Mouse (Mus musculus) intestine, embryonic 14.5 days (tissue): ENCODE results near the gene Vwf. TPM values are rescaled to one million over a fixed set of nuclear protein-coding genes. Genes with fewer than 3 reads are reported as not detected.

ENCODE experiments used
- ATAC-seq: fragments of 200-750 bp; cut with Nextera tagmentation; replicated peaks from 2 replicates; pipeline ENCODE4 v1.8.0; 2017; ENCODE audit warnings: low read depth, moderate number of reproducible peaks, moderate TSS enrichment, moderate library complexity; ENCODE audit not compliant: low FRiP score, low TSS enrichment
- DNase-seq: peaks from one replicate; pipeline ENCODE4 v3.0.0-alpha.2; 2018; ENCODE audit warnings: low spot score
- H3K27ac ChIP-seq: fragments of 300-500 bp; sonication (generic); 2 replicates; pipeline ENCODE4 v1.5.1; 2014; ENCODE audit warnings: low read depth, mild to moderate bottlenecking, control low read depth
- H3K27me3 ChIP-seq: fragments of 300-500 bp; sonication (generic); replicated peaks from 2 replicates; pipeline ENCODE4 v1.6.1; 2014; ENCODE audit warnings: low read length, control low read depth; ENCODE audit not compliant: control insufficient read depth, insufficient read depth
- H3K36me3 ChIP-seq: fragments of 300-500 bp; sonication (generic); 2 replicates; pipeline ENCODE4 v1.6.1; 2014; ENCODE audit warnings: low read length, control low read depth; ENCODE audit not compliant: control insufficient read depth, insufficient read depth
- H3K4me1 ChIP-seq: fragments of 300-500 bp; sonication (generic); replicated peaks from 2 replicates; pipeline ENCODE4 v1.6.1; 2014; ENCODE audit warnings: low read length, control low read depth, mixed read lengths; ENCODE audit not compliant: control insufficient read depth, insufficient read depth
- H3K4me2 ChIP-seq: fragments of 300-500 bp; sonication (generic); 2 replicates; pipeline ENCODE4 v1.6.1; 2014; ENCODE audit warnings: low read length
- H3K4me3 ChIP-seq: fragments of 300-500 bp; sonication (generic); 2 replicates; pipeline ENCODE4 v1.5.1; 2014; ENCODE audit warnings: low read depth, low read length, control low read depth, mixed read lengths
- H3K9ac ChIP-seq: fragments of 300-500 bp; sonication (generic); 2 replicates; pipeline ENCODE4 v1.6.1; 2014; ENCODE audit warnings: mild to moderate bottlenecking, low read length
- H3K9me3 ChIP-seq: fragments of 300-500 bp; sonication (generic); 2 replicates; pipeline ENCODE4 v1.6.1; 2016; ENCODE audit warnings: low read length, control low read depth; ENCODE audit not compliant: control insufficient read depth
- WGBS: fragments of 180-500 bp; shearing (Covaris S2); extraction: QIAGEN DNeasy Blood & Tissue Kit; methylation state at CpG from one replicate; pipeline ENCODE4 v1.1.7; 2014; 5-methylcytosine and 5-hydroxymethylcytosine counted together
- polyA plus RNA-seq: library from polyadenylated mRNA; unstranded; fragments of >200 nt; fragmentation: Nextera tagmentation; extraction: Ambion mirVana; gene quantifications from 2 replicates; pipeline ENCODE4 v1.2.1, GENCODE M21; 2014

Gene Vwf
- polyA plus RNA-seq, 1 experiment from 2014 or later: 14.1 TPM

- Histone ChIP-seq H3K9ac (no peak overlapping the region), H3K36me3 (no peaks in the 10 kb centered on the region), H3K27me3 (no peaks in the 10 kb centered on the region), H3K4me3 (no peak overlapping the region), H3K9me3 (no peaks in the 10 kb centered on the region), H3K4me2 (no peak overlapping the region), H3K4me1 (peaks cover 3% of the 10 kb centered on the region), H3K27ac (no peak overlapping the region)
- ATAC-seq (no peak), DNase-seq (no peak)
- 21% methylated on average over 4 of the region's 4 CpGs for WGBS
Observed at GRCm38 (mm10) chr6:125594825-125595224, 48.3 kb downstream of the Vwf start.

- Histone ChIP-seq H3K9me3 (no peaks in the 10 kb centered on the region), H3K9ac (no peak overlapping the region), H3K4me2 (no peak overlapping the region), H3K4me1 (peaks cover 3% of the 10 kb centered on the region; the same call in 1 of the 2 replicates), H3K27me3 (no peaks in the 10 kb centered on the region), H3K27ac (no peak overlapping the region), H3K36me3 (no peaks in the 10 kb centered on the region), H3K4me3 (no peak overlapping the region)
- ATAC-seq (no peak), DNase-seq (no peak)
- 47% methylated on average over 16 of the region's 16 CpGs for WGBS
Observed at GRCm38 (mm10) chr6:125596701-125597318, 50.2 kb downstream of the Vwf start.

- no peak overlapping the region for H3K27ac ChIP-seq
- ATAC-seq (no peak), DNase-seq (no peak)
- H3K36me3 ChIP-seq: no peaks in the 10 kb centered on the region
- WGBS: 89% methylated on average over 4 of the region's 4 CpGs
- no peak overlapping the region for H3K9ac ChIP-seq
- H3K9me3 ChIP-seq: no peaks in the 10 kb centered on the region
- H3K4me1 ChIP-seq: peaks cover 3% of the 10 kb centered on the region; the same call in 1 of the 2 replicates
- no peak overlapping the region for H3K4me2 ChIP-seq
- H3K4me3 ChIP-seq: no peak overlapping the region
- H3K27me3 ChIP-seq: no peaks in the 10 kb centered on the region
Observed at GRCm38 (mm10) chr6:125597716-125598115, 51.1 kb downstream of the Vwf start.

- ATAC-seq (peak; percentile 16; the same call in 1 of the 2 replicates), DNase-seq (peak; percentile 82)
- Histone ChIP-seq H3K27ac (no peak overlapping the region), H3K27me3 (no peaks in the 10 kb centered on the region), H3K4me3 (no peak overlapping the region), H3K36me3 (no peaks in the 10 kb centered on the region), H3K9ac (no peak overlapping the region), H3K9me3 (no peaks in the 10 kb centered on the region), H3K4me1 (peaks cover 3% of the 10 kb centered on the region), H3K4me2 (no peak overlapping the region)
- 43% methylated on average over 9 of the region's 9 CpGs for WGBS
Observed at GRCm38 (mm10) chr6:125600036-125600558, 53.5 kb downstream of the Vwf start.

GRCm38 (mm10) chr6:125600669-125601068, 54.1 kb downstream of the Vwf start:
- no peaks in the 10 kb centered on the region for H3K27me3 ChIP-seq
- WGBS: 75% methylated on average over 8 of the region's 8 CpGs

GRCm38 (mm10) chr6:125601190-125601589, 54.6 kb downstream of the Vwf start:
- H3K4me3 ChIP-seq: no peak overlapping the region
- H3K27me3 ChIP-seq: no peaks in the 10 kb centered on the region
- DNase-seq: no peak
- WGBS: 59% methylated on average over 4 of the region's 4 CpGs
- H3K4me1 ChIP-seq: peaks cover 3% of the 10 kb centered on the region
- H3K9ac ChIP-seq: no peak overlapping the region
- H3K27ac ChIP-seq: no peak overlapping the region
- no peaks in the 10 kb centered on the region for H3K9me3 ChIP-seq
- no peak for ATAC-seq
- H3K36me3 ChIP-seq: no peaks in the 10 kb centered on the region
- no peak overlapping the region for H3K4me2 ChIP-seq

More at GRCm38 (mm10) chr6:125600669-125601068, 54.1 kb downstream of the Vwf start:
- Histone ChIP-seq H3K36me3 (no peaks in the 10 kb centered on the region), H3K9ac (no peak overlapping the region), H3K4me3 (no peak overlapping the region), H3K27ac (no peak overlapping the region), H3K9me3 (no peaks in the 10 kb centered on the region), H3K4me2 (no peak overlapping the region), H3K4me1 (peaks cover 3% of the 10 kb centered on the region)
- ATAC-seq (0 out of 2 replicates have a peak, but pooled peaks have one; percentile 5), DNase-seq (no peak)

- Histone ChIP-seq H3K36me3 (no peaks in the 10 kb centered on the region), H3K4me1 (peaks cover 3% of the 10 kb centered on the region), H3K9me3 (no peaks in the 10 kb centered on the region), H3K4me3 (no peak overlapping the region), H3K9ac (no peak overlapping the region), H3K27me3 (no peaks in the 10 kb centered on the region), H3K4me2 (no peak overlapping the region), H3K27ac (no peak overlapping the region)
- DNase-seq (no peak), ATAC-seq (no peak)
- WGBS: 61% methylated on average over 5 of the region's 5 CpGs
Observed at GRCm38 (mm10) chr6:125601748-125602147, 55.2 kb downstream of the Vwf start.

- WGBS: 75% methylated on average over 5 of the region's 5 CpGs
- DNase-seq (no peak), ATAC-seq (no peak)
- Histone ChIP-seq H3K9ac (no peak overlapping the region), H3K4me1 (no peaks in the 10 kb centered on the region; the same call in 1 of the 2 replicates), H3K27me3 (no peaks in the 10 kb centered on the region), H3K4me2 (no peak overlapping the region), H3K27ac (no peak overlapping the region), H3K36me3 (no peaks in the 10 kb centered on the region), H3K4me3 (no peak overlapping the region), H3K9me3 (no peaks in the 10 kb centered on the region)
Observed at GRCm38 (mm10) chr6:125602354-125602753, 55.8 kb downstream of the Vwf start.

- DNase-seq (peak; percentile 93), ATAC-seq (peak; percentile 52; the same call in 1 of the 2 replicates)
- WGBS: 9% methylated on average over 18 of the region's 18 CpGs
- no peaks in the 10 kb centered on the region for H3K27me3 ChIP-seq
- H3K4me3 ChIP-seq: no peak overlapping the region
- H3K27ac ChIP-seq: no peak overlapping the region
- H3K9ac ChIP-seq: no peak overlapping the region
- H3K4me2 ChIP-seq: peak overlapping the region; percentile 31
- no peaks in the 10 kb centered on the region for H3K9me3 ChIP-seq
- H3K36me3 ChIP-seq: no peaks in the 10 kb centered on the region
- no peaks in the 10 kb centered on the region; the same call in 1 of the 2 replicates for H3K4me1 ChIP-seq
Observed at GRCm38 (mm10) chr6:125603234-125603633, 56.7 kb downstream of the Vwf start.
